Mouse (Mus musculus) retina, adult 2 months (tissue): ENCODE results near the gene Myh3.
A peak's percentile ranks its signal among the peaks of the same experiment; 100 is the strongest.

ENCODE experiments used
- DNase-seq: peaks from one replicate; pipeline ENCODE4 v3.0.0-alpha.2; 2012; ENCODE audit warnings: low read depth, low spot score

The Myh3 gene

GRCm38 (mm10) chr11:67078000-67078399 lies at the start of gene Myh3:
Gene Myh3 (plus strand): TSS chr11:67078300.
- DNase-seq: no peak

- no peak for DNase-seq
Measured at GRCm38 (mm10) chr11:67030904-67031602, 47.0 kb upstream of the Myh3 start.

DNA sequence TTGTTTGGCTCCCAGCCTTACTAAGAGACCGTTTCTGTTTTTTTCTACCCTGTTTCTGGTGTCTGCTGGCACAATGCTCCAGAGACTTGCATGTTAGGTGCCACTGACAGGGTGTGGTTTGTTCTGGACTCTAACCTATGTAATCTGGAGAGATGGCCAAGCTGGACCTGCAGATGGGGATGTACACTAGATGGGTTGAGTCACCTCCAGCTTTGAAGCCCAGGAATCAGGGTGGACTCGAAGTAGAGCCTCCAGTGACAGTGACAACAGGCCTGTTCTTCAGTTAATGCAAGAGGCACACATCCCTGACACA lies 46.5 kb upstream of the Myh3 start:
- DNase-seq: no peak

DNA sequence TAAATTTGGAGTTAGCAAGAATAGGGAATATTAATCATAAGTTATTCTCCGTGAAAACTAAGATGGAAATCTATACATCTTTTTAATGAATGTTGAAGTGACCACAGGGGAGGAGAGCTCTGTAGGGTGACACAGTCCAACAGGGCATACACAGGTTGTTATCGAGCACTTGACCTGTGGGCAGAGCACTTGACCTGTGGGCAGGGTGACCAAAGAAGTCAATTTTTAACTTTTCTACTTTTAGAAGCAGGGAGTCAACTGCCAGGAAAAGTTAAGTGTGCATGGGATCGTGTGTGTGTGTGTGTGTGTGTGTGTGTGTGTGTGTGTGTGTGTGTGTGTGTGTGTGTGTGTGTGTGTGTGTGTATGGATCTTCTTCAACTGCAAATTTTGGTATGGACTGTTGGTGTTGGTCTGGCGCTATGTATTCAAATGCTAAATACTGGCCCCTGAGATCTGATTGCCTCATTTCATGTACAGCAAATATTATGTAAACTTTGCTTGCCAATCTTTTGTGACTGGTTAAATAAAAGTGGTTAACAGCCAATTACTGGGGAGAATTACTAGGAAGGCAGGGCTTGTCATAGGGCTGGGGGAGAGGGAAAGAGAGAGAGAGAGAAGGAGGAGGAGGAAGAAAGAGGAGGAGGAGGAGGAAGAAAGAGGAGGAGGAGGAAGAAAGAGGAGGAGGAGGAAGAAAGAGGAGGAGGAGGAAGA lies 43.2 kb upstream of the Myh3 start:
- no peak for DNase-seq

DNA sequence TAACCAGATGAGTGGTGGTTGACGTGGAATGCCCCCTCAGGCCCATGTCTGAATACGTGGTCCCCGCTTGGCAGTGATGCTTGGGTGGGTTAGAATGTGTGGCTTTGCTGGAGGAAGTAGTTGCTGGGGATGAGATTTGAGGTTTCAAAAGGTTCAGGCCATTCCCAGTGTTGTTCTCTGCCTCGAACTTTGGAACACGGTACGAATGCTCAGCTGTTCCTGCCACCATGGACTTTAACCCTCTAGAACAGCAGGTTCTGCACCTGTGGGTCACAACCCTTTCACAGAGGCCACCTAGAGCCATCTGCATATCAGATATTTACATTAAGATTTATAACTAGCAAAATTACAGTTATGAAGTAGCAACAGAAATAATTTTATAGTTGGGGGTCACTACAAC lies 41.9 kb upstream of the Myh3 start:
- no peak for DNase-seq

DNA sequence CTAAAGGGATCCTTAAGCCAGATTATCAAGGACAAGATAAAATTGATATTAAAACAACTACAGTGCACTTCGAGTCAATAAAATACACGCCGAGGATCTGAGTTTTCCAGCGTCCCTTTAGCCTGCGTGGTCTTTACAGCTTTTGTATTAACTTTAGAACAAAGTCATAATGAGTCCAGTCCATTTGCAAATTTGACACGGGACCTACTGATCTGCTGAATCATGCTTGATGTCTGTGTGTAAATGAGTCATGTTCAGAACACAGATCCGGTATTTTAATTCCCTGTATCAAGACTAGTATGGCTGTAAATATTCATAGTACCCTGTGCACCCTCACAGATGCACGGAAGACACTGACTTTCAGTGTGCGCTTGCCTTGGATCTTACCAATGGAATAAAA lies 41.2 kb upstream of the Myh3 start:
- no peak for DNase-seq

GRCm38 (mm10) chr11:67039799-67040198 lies 38.3 kb upstream of the Myh3 start:
- DNase-seq: no peak

DNA sequence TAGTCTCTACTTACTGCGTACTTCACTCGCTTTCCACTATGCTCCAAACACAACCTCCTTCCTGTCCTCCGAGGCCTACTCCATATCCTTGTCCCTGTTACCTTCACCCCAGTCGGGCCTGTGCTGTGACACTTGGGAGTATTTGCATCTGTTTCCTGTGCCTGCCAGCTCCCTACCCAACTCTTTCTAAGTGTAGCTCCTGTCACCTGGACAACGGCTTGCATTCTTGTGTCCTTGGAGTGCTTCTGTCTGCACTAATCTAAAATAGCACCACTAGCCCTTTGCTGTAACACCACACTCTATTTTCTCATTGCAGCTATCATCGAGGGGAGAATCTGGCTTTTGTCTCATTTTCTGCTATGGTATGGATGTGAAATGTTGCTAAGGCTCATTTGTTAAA lies 37.6 kb upstream of the Myh3 start:
- no peak for DNase-seq

- DNase-seq: no peak
Measured at GRCm38 (mm10) chr11:67043007-67043406, 35.1 kb upstream of the Myh3 start.

GRCm38 (mm10) chr11:67044959-67045358 lies 33.1 kb upstream of the Myh3 start:
- DNase-seq: no peak

GRCm38 (mm10) chr11:67047199-67047598 lies 30.9 kb upstream of the Myh3 start:
- no peak for DNase-seq

DNA sequence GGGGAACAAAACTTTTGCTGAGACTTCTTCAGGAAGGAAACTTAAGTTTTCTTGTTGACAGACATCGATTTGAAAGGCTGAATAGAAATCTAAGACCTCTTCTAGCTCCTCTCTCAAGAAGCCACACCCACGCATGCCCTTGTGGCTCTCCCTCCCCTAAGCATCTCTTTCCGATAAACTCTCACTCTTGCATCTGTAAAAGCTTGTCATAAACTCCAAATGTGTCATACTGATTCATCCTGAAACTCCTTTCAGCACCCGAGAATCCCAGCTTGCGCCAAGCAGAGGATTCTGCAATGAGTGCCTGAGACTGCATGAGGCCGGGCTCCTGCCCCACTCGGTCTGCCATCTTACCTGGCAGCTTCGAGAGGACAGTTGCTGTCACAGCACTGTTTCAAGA lies 29.6 kb upstream of the Myh3 start:
- DNase-seq: no peak

DNA sequence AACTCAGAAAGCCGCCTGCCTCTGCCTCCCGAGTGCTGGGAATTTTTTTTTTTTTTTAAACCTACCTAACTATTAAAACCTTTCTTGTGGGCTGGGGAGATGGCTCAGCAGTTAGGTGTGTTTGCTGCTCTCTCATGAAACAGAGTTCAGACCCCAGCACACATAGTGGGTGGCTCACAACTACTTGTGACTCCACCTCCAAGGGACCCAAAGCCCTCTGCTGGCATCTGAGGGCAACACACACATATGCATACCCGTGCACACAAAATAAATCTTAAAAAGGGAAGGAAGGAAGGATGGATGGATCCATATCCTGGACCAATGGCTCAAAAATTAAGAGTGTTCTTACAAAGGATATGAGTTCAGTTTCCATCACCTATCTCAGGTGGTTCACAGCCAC lies 28.8 kb upstream of the Myh3 start:
- DNase-seq: no peak

- no peak for DNase-seq
Measured at GRCm38 (mm10) chr11:67051676-67052320, 26.3 kb upstream of the Myh3 start.

GRCm38 (mm10) chr11:67052321-67052952 lies 25.7 kb upstream of the Myh3 start, which contains the start of the genes Adprm and Sco1:
Gene Adprm (minus strand): TSS chr11:67052594.
Gene Sco1 (plus strand): TSS chr11:67052670.
- DNase-seq: peak; percentile 73

- DNase-seq: no peak
Measured at GRCm38 (mm10) chr11:67054754-67055365, 23.2 kb upstream of the Myh3 start.

- no peak for DNase-seq
Measured at GRCm38 (mm10) chr11:67061311-67061710, 16.8 kb upstream of the Myh3 start.

DNA sequence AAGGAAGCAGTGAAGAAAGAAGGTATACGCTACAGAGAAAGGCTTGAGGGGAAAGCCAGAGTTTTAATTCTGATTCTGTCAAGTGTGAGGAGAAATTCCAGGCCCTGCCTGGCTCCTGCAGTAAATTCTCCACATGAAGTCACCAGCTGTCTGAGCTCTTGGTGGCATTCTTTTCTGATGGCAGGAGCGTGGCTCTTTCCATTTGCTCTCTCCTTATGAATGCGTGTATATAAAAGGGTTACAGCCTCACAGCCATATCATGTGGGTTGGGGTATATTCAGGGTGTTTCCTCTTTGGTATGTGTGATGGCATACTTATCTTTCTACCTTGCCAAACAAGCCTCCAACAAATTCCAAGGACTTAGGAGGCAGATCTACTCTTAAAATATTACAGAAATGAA lies 15.4 kb upstream of the Myh3 start:
- DNase-seq: no peak

- no peak for DNase-seq
Measured at GRCm38 (mm10) chr11:67067741-67068140, 10.4 kb upstream of the Myh3 start.

DNA sequence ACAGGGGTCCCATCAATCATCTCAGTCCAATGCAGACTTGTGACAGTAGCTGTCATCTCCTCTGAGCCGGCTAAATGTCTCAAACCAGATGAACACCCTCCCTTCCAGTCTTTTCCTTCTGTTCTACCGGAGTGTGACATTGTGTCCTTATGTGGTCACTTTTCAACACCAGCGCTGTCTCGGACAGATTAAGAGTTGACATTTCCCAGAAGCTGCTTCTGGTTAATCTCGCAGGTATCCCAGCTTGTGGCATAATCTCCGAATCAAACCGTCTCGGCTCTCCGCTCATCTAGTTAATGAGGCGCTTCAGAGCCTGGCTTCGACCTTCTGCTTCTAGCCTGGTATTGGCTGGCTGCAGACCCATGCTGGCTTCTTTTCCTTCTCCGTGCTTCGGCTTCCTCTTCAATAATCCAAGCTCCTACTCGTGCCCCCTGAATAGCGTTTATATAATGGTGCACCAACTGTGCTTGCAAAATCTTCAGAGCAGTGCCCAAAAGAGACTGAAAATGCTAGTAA lies 5.4 kb upstream of the Myh3 start:
- DNase-seq: no peak

DNA sequence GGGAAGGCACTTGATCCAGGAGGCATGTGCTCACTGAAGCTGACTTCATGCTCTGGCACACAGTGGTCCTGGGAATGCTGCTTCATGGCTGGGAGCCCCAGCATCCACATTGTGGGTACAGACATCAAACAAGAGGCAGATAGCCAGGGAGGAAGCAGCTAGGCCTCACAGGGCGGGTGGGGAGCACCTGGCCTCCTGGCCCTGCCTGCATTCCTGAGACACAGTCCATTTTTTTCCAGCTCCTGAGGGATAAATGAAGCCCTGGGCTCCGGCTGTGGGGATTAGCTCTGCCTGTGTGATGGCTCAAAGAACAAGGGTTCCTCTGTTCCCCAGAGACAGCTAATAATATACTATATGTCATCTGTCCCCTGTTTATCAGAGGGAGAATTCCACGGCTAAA lies 3.1 kb upstream of the Myh3 start:
- no peak for DNase-seq

GRCm38 (mm10) chr11:67076781-67077180 lies 1.3 kb upstream of the Myh3 start:
- DNase-seq: no peak
